Mouse (Mus musculus) midbrain, postnatal 0 days (tissue): ENCODE data around the gene Gas2l1. TPM values are rescaled to one million over a fixed set of nuclear protein-coding genes. Genes with fewer than 3 reads are reported as not detected.

Experiments
- ATAC-seq: fragments of 200-750 bp; cut with Nextera tagmentation; 2 replicates; pipeline ENCODE4 v1.8.0; 2017; ENCODE audit warnings: moderate number of reproducible peaks, mild to moderate bottlenecking, moderate TSS enrichment, moderate library complexity; ENCODE audit not compliant: low FRiP score
- DNase-seq: peaks from one replicate; pipeline ENCODE4 v3.0.0-alpha.2; 2015; ENCODE audit warnings: low spot score
- H3K27ac ChIP-seq: fragments of 300-500 bp; sonication (generic); 2 replicates; pipeline ENCODE4 v1.5.1; 2014; ENCODE audit warnings: low read depth, mild to moderate bottlenecking, low read length, mixed read lengths
- H3K27me3 ChIP-seq: fragments of 300-500 bp; sonication (generic); 2 replicates; pipeline ENCODE4 v1.6.1; 2014; ENCODE audit warnings: low read length, control low read depth, mixed read lengths; ENCODE audit not compliant: insufficient read depth
- H3K36me3 ChIP-seq: fragments of 300-500 bp; sonication (generic); 2 replicates; pipeline ENCODE4 v1.6.1; 2014; ENCODE audit warnings: low read length, control low read depth, mixed read lengths; ENCODE audit not compliant: insufficient read depth
- H3K4me1 ChIP-seq: fragments of 300-500 bp; sonication (generic); 2 replicates; pipeline ENCODE4 v1.6.1; 2014; ENCODE audit warnings: mild to moderate bottlenecking, control low read depth, antibody characterized with exemption, low read length, mixed read lengths; ENCODE audit not compliant: insufficient read depth
- H3K4me2 ChIP-seq: fragments of 300-500 bp; sonication (generic); 2 replicates; pipeline ENCODE4 v1.6.1; 2014; ENCODE audit warnings: low read depth, mild to moderate bottlenecking, low read length, mixed read lengths; ENCODE audit not compliant: poor library complexity, severe bottlenecking
- H3K4me3 ChIP-seq: fragments of 300-500 bp; sonication (generic); 2 replicates; pipeline ENCODE4 v1.5.1; 2014; ENCODE audit warnings: low read depth, mild to moderate bottlenecking, low read length, moderate library complexity
- H3K9ac ChIP-seq: fragments of 300-500 bp; sonication (generic); replicated peaks from 2 replicates; pipeline ENCODE4 v1.6.1; 2014; ENCODE audit warnings: mild to moderate bottlenecking, low read length, moderate library complexity, mixed read lengths; ENCODE audit not compliant: poor library complexity, severe bottlenecking
- H3K9me3 ChIP-seq: fragments of 300-500 bp; sonication (generic); 2 replicates; pipeline ENCODE4 v1.6.1; 2016; ENCODE audit warnings: low read length, control low read depth
- CTCF ChIP-seq: IDR thresholded peaks from 2 replicates; pipeline ENCODE4 v1.5.1; 2016; ENCODE audit warnings: antibody characterized with exemption, mild to moderate bottlenecking
- WGBS: fragments of 180-500 bp; shearing (Covaris S2); extraction: QIAGEN DNeasy Blood & Tissue Kit; methylation state at CpG from one replicate; pipeline ENCODE4 v1.1.7; 2014; 5-methylcytosine and 5-hydroxymethylcytosine counted together
- microRNA-seq: library from miRNA; unstranded; fragments of <30 nt; microRNA quantifications from one replicate; pipeline ENCODE4, GENCODE M21; 2016; ENCODE audit warnings: borderline number of aligned reads
- polyA plus RNA-seq: library from polyadenylated mRNA; unstranded; fragments of >200 nt; fragmentation: Nextera tagmentation; extraction: Ambion mirVana; gene quantifications from 2 replicates; pipeline ENCODE4 v1.2.1, GENCODE M21; 2015
- total RNA-seq: library from RNA; depleted of rRNA; stranded (reverse); fragments of >200 nt; gene quantifications from 2 replicates; pipeline ENCODE4 v1.2.3, GENCODE M21; 2014; rRNA removed

The Gas2l1 gene
- total and polyA plus RNA-seq, 2 experiments from 2014 or later, result 17.6 to 43.8 TPM

GRCm38 (mm10) chr11:5008867-5009266 lies 56.3 kb downstream of the Gas2l1 start:
- no peaks in the 10 kb centered on the region for H3K27me3 ChIP-seq
- peaks cover 22% of the 10 kb centered on the region for H3K36me3 ChIP-seq
- WGBS, result 81% methylated on average over 3 of the region's 3 CpGs
- no peak for ATAC-seq
- no peaks in the 10 kb centered on the region for H3K9me3 ChIP-seq
- no peak overlapping the region for H3K4me2 ChIP-seq
- DNase-seq, result no peak
- H3K4me3 ChIP-seq, result no peak overlapping the region
- no peak overlapping the region for H3K9ac ChIP-seq
- H3K27ac ChIP-seq, result no peak overlapping the region
- no peak for TF ChIP-seq CTCF
- H3K4me1 ChIP-seq, result no peaks in the 10 kb centered on the region

GRCm38 (mm10) chr11:5007186-5007585 lies 57.9 kb downstream of the Gas2l1 start:
- ATAC-seq (no peak), DNase-seq (no peak)
- no peaks in the 10 kb centered on the region for H3K27me3 ChIP-seq
- H3K4me2 ChIP-seq, result no peak overlapping the region
- H3K4me3 ChIP-seq, result no peak overlapping the region
- no peaks in the 10 kb centered on the region for H3K9me3 ChIP-seq
- TF ChIP-seq CTCF, result no peak
- H3K9ac ChIP-seq, result no peak overlapping the region
- no peak overlapping the region for H3K27ac ChIP-seq
- 92% methylated on average over 1 of the region's 1 CpGs for WGBS
- H3K4me1 ChIP-seq, result no peaks in the 10 kb centered on the region
- H3K36me3 ChIP-seq, result peaks cover 13% of the 10 kb centered on the region

GRCm38 (mm10) chr11:5005528-5005927 lies 59.6 kb downstream of the Gas2l1 start:
- no peaks in the 10 kb centered on the region for H3K27me3 ChIP-seq
- no peak overlapping the region for H3K27ac ChIP-seq
- no peak overlapping the region for H3K9ac ChIP-seq
- no peak for TF ChIP-seq CTCF
- DNase-seq, result no peak
- H3K36me3 ChIP-seq, result 0 out of 2 replicates have a peak, but pooled peaks cover 9% of the 10 kb centered on the region
- H3K4me1 ChIP-seq, result no peaks in the 10 kb centered on the region
- 91% methylated on average over 2 of the region's 2 CpGs for WGBS
- no peak overlapping the region for H3K4me3 ChIP-seq
- H3K9me3 ChIP-seq, result no peaks in the 10 kb centered on the region
- H3K4me2 ChIP-seq, result no peak overlapping the region
- ATAC-seq, result no peak

Small RNAs within 50 kb of the gene (microRNA-seq; reads per million reads assigned to microRNA genes)
- gene Gm47296, result not detected

Other genes starting within 250 kb of the Gas2l1 start
- 103 and 107 TPM in 2 replicates for gene Nf2, start 215.8 kb downstream of the Gas2l1 start, total RNA-seq
- gene Nf2, start 215.8 kb downstream of the Gas2l1 start, polyA plus RNA-seq, result 48.4 and 51.5 TPM in 2 replicates
- gene Nipsnap1, start 191.4 kb downstream of the Gas2l1 start, total RNA-seq, result 133 and 170 TPM in 2 replicates
- gene Nipsnap1, start 191.4 kb downstream of the Gas2l1 start, polyA plus RNA-seq, result 130 and 133 TPM in 2 replicates
- 44.9 and 48.4 TPM in 2 replicates for gene Thoc5, start 170.0 kb downstream of the Gas2l1 start, total RNA-seq
- 44.6 and 45.2 TPM in 2 replicates for gene Thoc5, start 170.0 kb downstream of the Gas2l1 start, polyA plus RNA-seq
- gene Nefh, start 117.3 kb downstream of the Gas2l1 start, total RNA-seq, result 13.0 and 15.7 TPM in 2 replicates
- gene Nefh, start 117.3 kb downstream of the Gas2l1 start, polyA plus RNA-seq, result 7.7 and 8.3 TPM in 2 replicates
- 122 and 130 TPM in 2 replicates for gene Ap1b1, start 78.5 kb downstream of the Gas2l1 start, total RNA-seq
- 94.8 and 99.5 TPM in 2 replicates for gene Ap1b1, start 78.5 kb downstream of the Gas2l1 start, polyA plus RNA-seq
- gene Rasl10a, start 7.2 kb downstream of the Gas2l1 start, total RNA-seq, result 3.1 and 6.2 TPM in 2 replicates
- gene Rasl10a, start 7.2 kb downstream of the Gas2l1 start, polyA plus RNA-seq, result 3.6 and 4.6 TPM in 2 replicates
- gene Rhbdd3, start 33.6 kb upstream of the Gas2l1 start, total RNA-seq, result 48.0 and 67.1 TPM in 2 replicates
- 50.4 and 54.6 TPM in 2 replicates for gene Rhbdd3, start 33.6 kb upstream of the Gas2l1 start, polyA plus RNA-seq
- 315 and 338 TPM in 2 replicates for gene Ewsr1, start 33.9 kb upstream of the Gas2l1 start, total RNA-seq
- gene Ewsr1, start 33.9 kb upstream of the Gas2l1 start, polyA plus RNA-seq, result 353 and 371 TPM in 2 replicates
- gene Emid1, start 86.9 kb upstream of the Gas2l1 start, total RNA-seq, result 4.8 and 10.8 TPM in 2 replicates
- 14.5 and 16.9 TPM in 2 replicates for gene Emid1, start 86.9 kb upstream of the Gas2l1 start, polyA plus RNA-seq
- gene Kremen1, start 196.2 kb upstream of the Gas2l1 start, total RNA-seq, result 8.5 and 11.2 TPM in 2 replicates
- gene Kremen1, start 196.2 kb upstream of the Gas2l1 start, polyA plus RNA-seq, result 2.3 and 2.5 TPM in 2 replicates